Mouse (Mus musculus): ENCODE data around the gene Rnf113a2. TPM values are rescaled to one million over a fixed set of nuclear protein-coding genes. Genes with fewer than 3 reads are reported as not detected.

Gene Rnf113a2
- polyA plus RNA-seq, 1 experiment from 2014 or later: 22.3 TPM

Other genes starting within 250 kb of the Rnf113a2 start
- gene Elmsan1, start 198.3 kb upstream of the Rnf113a2 start, polyA plus RNA-seq (2015; fragmentation: Nextera tagmentation; extraction: Ambion mirVana): 8.6 and 9.3 TPM in 2 replicates
- gene Ptgr2, start 132.0 kb upstream of the Rnf113a2 start, polyA plus RNA-seq (2015; fragmentation: Nextera tagmentation; extraction: Ambion mirVana): 32.5 and 34.8 TPM in 2 replicates
- 85.5 and 93.7 TPM in 2 replicates for gene Zfp410, start 100.3 kb upstream of the Rnf113a2 start, polyA plus RNA-seq (2015; fragmentation: Nextera tagmentation; extraction: Ambion mirVana)
- 54.3 and 56.0 TPM in 2 replicates for gene Coq6, start 55.5 kb upstream of the Rnf113a2 start, polyA plus RNA-seq (2015; fragmentation: Nextera tagmentation; extraction: Ambion mirVana)
- 4.0 and 4.6 TPM in 2 replicates for gene Fam161b, start 55.4 kb upstream of the Rnf113a2 start, polyA plus RNA-seq (2015; fragmentation: Nextera tagmentation; extraction: Ambion mirVana)
- gene Entpd5, start 8.2 kb upstream of the Rnf113a2 start, polyA plus RNA-seq (2015; fragmentation: Nextera tagmentation; extraction: Ambion mirVana): 57.7 and 68.8 TPM in 2 replicates
- 1.5 and 2.2 TPM in 2 replicates for gene Bbof1, start 8.1 kb upstream of the Rnf113a2 start, polyA plus RNA-seq (2015; fragmentation: Nextera tagmentation; extraction: Ambion mirVana)
- gene Aldh6a1, start 33.8 kb downstream of the Rnf113a2 start, polyA plus RNA-seq (2015; fragmentation: Nextera tagmentation; extraction: Ambion mirVana): 89.2 and 93.4 TPM in 2 replicates
- 21.7 and 23.7 TPM in 2 replicates for gene Lin52, start 34.2 kb downstream of the Rnf113a2 start, polyA plus RNA-seq (2015; fragmentation: Nextera tagmentation; extraction: Ambion mirVana)
- not detected in 2 replicates for gene Vsx2, start 152.6 kb downstream of the Rnf113a2 start, polyA plus RNA-seq (2015; fragmentation: Nextera tagmentation; extraction: Ambion mirVana)
- gene Abcd4, start 200.2 kb downstream of the Rnf113a2 start, polyA plus RNA-seq (2015; fragmentation: Nextera tagmentation; extraction: Ambion mirVana): 22.4 and 24.6 TPM in 2 replicates
- gene Vrtn, start 223.8 kb downstream of the Rnf113a2 start, polyA plus RNA-seq (2015; fragmentation: Nextera tagmentation; extraction: Ambion mirVana): not detected in 2 replicates

Measured in kidney, embryonic 16.5 days (tissue).